Mouse (Mus musculus) midbrain, embryonic 16.5 days (tissue): ENCODE measurements at regions not wholly inside any gene's neighbourhood (a gene's known extent, or its start where the extent isn't known, plus 50 kb on each side); places are given as distances from the start of the nearest gene placed in this dataset.

Source experiments
- ATAC-seq: fragments of 200-750 bp; cut with Nextera tagmentation; 2 replicates; pipeline ENCODE4 v1.8.0; 2017; ENCODE audit warnings: moderate TSS enrichment
- H3K27ac ChIP-seq: fragments of 300-500 bp; sonication (generic); 2 replicates; pipeline ENCODE4 v1.5.1; 2014; ENCODE audit warnings: mild to moderate bottlenecking, low read length, mixed read lengths
- H3K27me3 ChIP-seq: fragments of 300-500 bp; sonication (generic); 2 replicates; pipeline ENCODE4 v1.6.1; 2014; ENCODE audit warnings: low read depth, low read length, mixed read lengths; ENCODE audit not compliant: control insufficient read depth, insufficient read depth
- H3K36me3 ChIP-seq: fragments of 300-500 bp; sonication (generic); 2 replicates; pipeline ENCODE4 v1.6.1; 2014; ENCODE audit warnings: mild to moderate bottlenecking, low read length, moderate library complexity, mixed read lengths; ENCODE audit not compliant: control insufficient read depth, insufficient read depth
- H3K4me1 ChIP-seq: fragments of 300-500 bp; sonication (generic); 2 replicates; pipeline ENCODE4 v1.6.1; 2014; ENCODE audit warnings: mild to moderate bottlenecking, low read length, mixed read lengths; ENCODE audit not compliant: control insufficient read depth, insufficient read depth
- H3K4me2 ChIP-seq: fragments of 300-500 bp; sonication (generic); 2 replicates; pipeline ENCODE4 v1.6.1; 2014; ENCODE audit warnings: mild to moderate bottlenecking, low read length, mixed read lengths
- H3K4me3 ChIP-seq: fragments of 300-500 bp; sonication (generic); 2 replicates; pipeline ENCODE4 v1.5.1; 2014; ENCODE audit warnings: low read depth, mild to moderate bottlenecking, low read length, moderate library complexity, mixed read lengths
- H3K9ac ChIP-seq: fragments of 300-500 bp; sonication (generic); 2 replicates; pipeline ENCODE4 v1.6.1; 2014; ENCODE audit warnings: low read depth, low read length, mixed read lengths
- H3K9me3 ChIP-seq: fragments of 300-500 bp; sonication (generic); replicated peaks from 2 replicates; pipeline ENCODE4 v1.6.1; 2014; ENCODE audit warnings: mild to moderate bottlenecking, low read length, mixed read lengths; ENCODE audit not compliant: control insufficient read depth, poor library complexity, severe bottlenecking
- WGBS: fragments of 180-500 bp; shearing (Covaris S2); extraction: QIAGEN DNeasy Blood & Tissue Kit; methylation state at CpG from one replicate; pipeline ENCODE4 v1.1.7; 2014; 5-methylcytosine and 5-hydroxymethylcytosine counted together

DNA sequence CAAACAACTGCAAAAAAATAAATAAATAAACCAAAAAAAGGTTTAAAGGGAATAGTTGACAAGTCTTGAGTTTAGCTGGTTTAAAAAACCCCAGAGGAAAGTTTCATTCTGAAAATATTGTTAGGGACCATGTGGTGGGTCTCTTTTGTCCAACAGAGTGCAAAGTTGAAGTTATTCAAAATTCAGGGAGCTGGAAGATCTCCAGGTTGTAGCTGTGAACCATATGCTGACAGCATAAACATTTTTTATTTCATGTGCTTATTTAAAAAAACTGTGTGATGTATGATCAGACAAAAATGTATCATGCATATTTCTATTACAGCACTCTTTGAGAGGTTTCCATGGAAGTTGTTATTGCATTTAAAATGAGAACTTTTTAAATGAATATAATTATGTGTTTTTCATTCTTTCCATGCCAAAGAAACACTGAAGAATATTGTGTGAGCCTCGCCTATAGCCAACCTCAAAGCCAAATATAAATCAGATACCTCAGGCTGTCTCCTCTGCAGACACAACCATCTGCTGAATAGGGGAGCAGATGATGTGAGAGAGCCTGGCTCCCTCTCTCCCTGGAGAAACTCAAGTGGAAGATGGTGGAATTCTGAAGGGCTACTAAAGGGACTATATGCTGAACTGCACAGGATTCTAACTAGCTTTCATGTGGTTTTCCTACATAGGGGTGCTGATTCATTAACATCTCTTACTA, 413.4 kb upstream of the Impad1 start:
- no peak overlapping the region for H3K9ac ChIP-seq
- ATAC-seq = no peak
- H3K27ac ChIP-seq = no peak overlapping the region
- no peaks in the 10 kb centered on the region for H3K27me3 ChIP-seq
- no peak overlapping the region for H3K4me3 ChIP-seq
- H3K36me3 ChIP-seq = no peaks in the 10 kb centered on the region
- H3K4me2 ChIP-seq = no peak overlapping the region
- no peaks in the 10 kb centered on the region for H3K9me3 ChIP-seq
- WGBS = 83% methylated on average over 1 of the region's 1 CpGs
- H3K4me1 ChIP-seq = peaks cover 2% of the 10 kb centered on the region; the same call in 1 of the 2 replicates

- Histone ChIP-seq H3K4me1 (peaks cover 2% of the 10 kb centered on the region; the same call in 1 of the 2 replicates), H3K27me3 (no peaks in the 10 kb centered on the region), H3K9ac (no peak overlapping the region), H3K4me3 (no peak overlapping the region), H3K9me3 (no peaks in the 10 kb centered on the region), H3K36me3 (no peaks in the 10 kb centered on the region), H3K4me2 (peak overlapping the region; percentile 14; the same call in 1 of the 2 replicates), H3K27ac (no peak overlapping the region)
- ATAC-seq = peak; percentile 79
- 45% methylated on average over 7 of the region's 7 CpGs for WGBS
These were observed 412.4 kb upstream of the Impad1 start for GRCm38 (mm10) chr4:5205328-5206208.

DNA sequence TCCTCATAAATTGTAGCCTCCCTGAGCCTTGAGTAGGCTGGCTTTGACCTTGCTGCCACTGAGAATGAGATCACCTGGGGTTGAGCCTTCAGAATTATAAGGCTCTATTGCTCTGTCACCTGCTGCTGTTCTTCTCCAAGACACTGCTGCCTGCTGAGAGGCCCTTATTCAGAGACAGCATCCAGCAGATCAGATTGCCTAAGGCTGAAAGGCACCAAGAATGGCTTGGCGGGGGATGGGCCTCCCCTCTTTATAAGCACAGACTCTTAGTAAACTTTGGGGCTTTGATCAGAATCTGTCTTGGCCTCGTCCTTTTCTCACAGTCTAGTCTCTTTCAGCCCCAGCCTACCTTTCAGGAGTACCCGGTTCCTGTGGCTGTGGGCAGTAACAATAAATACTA, 401.1 kb upstream of the Impad1 start:
- Histone ChIP-seq H3K27ac (no peak overlapping the region), H3K9ac (no peak overlapping the region), H3K4me3 (no peak overlapping the region), H3K9me3 (no peaks in the 10 kb centered on the region), H3K4me1 (no peaks in the 10 kb centered on the region), H3K27me3 (no peaks in the 10 kb centered on the region), H3K36me3 (no peaks in the 10 kb centered on the region), H3K4me2 (no peak overlapping the region)
- ATAC-seq = peak; percentile 42; the same call in 1 of the 2 replicates
- 13% methylated on average over 3 of the region's 3 CpGs for WGBS

GRCm38 (mm10) chr4:5181591-5181990, 388.4 kb upstream of the Impad1 start:
- Histone ChIP-seq H3K4me2 (no peak overlapping the region), H3K36me3 (no peaks in the 10 kb centered on the region), H3K27ac (no peak overlapping the region), H3K9me3 (no peaks in the 10 kb centered on the region), H3K4me1 (peaks cover 6% of the 10 kb centered on the region), H3K4me3 (no peak overlapping the region), H3K9ac (no peak overlapping the region), H3K27me3 (no peaks in the 10 kb centered on the region)
- ATAC-seq = no peak
- 91% methylated on average over 1 of the region's 1 CpGs for WGBS

GRCm38 (mm10) chr4:5178991-5179693, 386.0 kb upstream of the Impad1 start:
- no peaks in the 10 kb centered on the region for H3K36me3 ChIP-seq
- no peaks in the 10 kb centered on the region for H3K9me3 ChIP-seq
- H3K4me3 ChIP-seq = no peak overlapping the region
- H3K9ac ChIP-seq = no peak overlapping the region
- H3K4me1 ChIP-seq = peaks cover 6% of the 10 kb centered on the region
- no peak overlapping the region for H3K27ac ChIP-seq
- peak; percentile 79 for ATAC-seq
- no peaks in the 10 kb centered on the region for H3K27me3 ChIP-seq
- 39% methylated on average over 11 of the region's 11 CpGs for WGBS
- no peak overlapping the region for H3K4me2 ChIP-seq

GRCm38 (mm10) chr4:5165263-5165662, 372.1 kb upstream of the Impad1 start:
- Histone ChIP-seq H3K4me1 (no peaks in the 10 kb centered on the region), H3K4me3 (no peak overlapping the region), H3K27me3 (no peaks in the 10 kb centered on the region), H3K36me3 (no peaks in the 10 kb centered on the region), H3K4me2 (no peak overlapping the region), H3K9ac (no peak overlapping the region), H3K27ac (no peak overlapping the region), H3K9me3 (no peaks in the 10 kb centered on the region)
- ATAC-seq = no peak
- 100% methylated on average over 1 of the region's 1 CpGs for WGBS

- WGBS = 88% methylated on average over 1 of the region's 1 CpGs
- no peak for ATAC-seq
- Histone ChIP-seq H3K4me1 (no peaks in the 10 kb centered on the region), H3K36me3 (no peaks in the 10 kb centered on the region), H3K9me3 (no peaks in the 10 kb centered on the region), H3K9ac (no peak overlapping the region), H3K27ac (no peak overlapping the region), H3K4me3 (no peak overlapping the region), H3K27me3 (no peaks in the 10 kb centered on the region), H3K4me2 (no peak overlapping the region)
These were observed 367.8 kb upstream of the Impad1 start for GRCm38 (mm10) chr4:5160931-5161330.

GRCm38 (mm10) chr4:5130726-5131125, 337.6 kb upstream of the Impad1 start:
- H3K4me2 ChIP-seq = no peak overlapping the region
- H3K4me1 ChIP-seq = no peaks in the 10 kb centered on the region
- no peak overlapping the region for H3K4me3 ChIP-seq
- ATAC-seq = no peak
- H3K9ac ChIP-seq = no peak overlapping the region
- 75% methylated on average over 3 of the region's 3 CpGs for WGBS
- no peak overlapping the region for H3K27ac ChIP-seq
- H3K27me3 ChIP-seq = no peaks in the 10 kb centered on the region
- H3K9me3 ChIP-seq = no peaks in the 10 kb centered on the region
- H3K36me3 ChIP-seq = no peaks in the 10 kb centered on the region
